Mouse (Mus musculus) spleen, adult 2 months (tissue): ENCODE data around the gene Bmp2k.

Experiments used
- CTCF ChIP-seq: fragments of 200-500 bp; IDR thresholded peaks from 2 replicates; pipeline ENCODE4 v1.5.1; 2011; ENCODE audit warnings: mild to moderate bottlenecking, inconsistent platforms; ENCODE audit not compliant: insufficient read depth, insufficient read length, insufficient replicate concordance; ENCODE audit errors: extremely low read depth
- POLR2A ChIP-seq: fragments of 200-500 bp; IDR thresholded peaks from 2 replicates; pipeline ENCODE4 v1.6.1; 2011; ENCODE audit warnings: low read depth, low read length, inconsistent platforms

DNA sequence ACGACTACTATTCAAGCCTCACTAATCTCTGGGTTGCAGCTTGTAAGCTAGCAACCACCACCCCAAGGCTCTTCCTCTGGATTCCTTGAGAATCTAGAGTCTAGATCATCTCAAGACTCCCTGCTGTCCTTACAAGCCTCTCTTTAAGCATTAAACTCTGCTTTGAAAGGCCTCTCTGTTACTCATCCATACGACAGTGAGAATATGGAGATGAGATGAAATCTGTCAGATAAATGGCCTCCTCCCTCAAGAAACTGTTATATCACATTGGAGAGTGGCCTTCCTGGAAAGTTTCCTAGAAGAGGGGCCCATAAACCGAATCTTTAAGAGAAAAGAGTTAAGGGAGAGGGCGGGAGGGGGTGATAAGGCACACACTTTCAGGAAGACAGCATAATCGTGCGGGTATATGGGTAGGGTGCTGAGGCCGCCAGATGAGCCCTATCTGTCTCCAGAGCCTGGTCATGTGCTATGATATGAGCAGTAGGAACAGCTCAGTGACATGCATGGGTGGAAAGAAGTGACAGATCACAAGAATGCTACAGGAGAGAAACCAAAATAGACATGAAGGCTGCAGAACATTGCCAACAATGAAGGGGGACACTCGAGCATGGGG is 45.9 kb upstream of the Bmp2k start:
- TF ChIP-seq POLR2A (no peak), CTCF (no peak)
